Mouse (Mus musculus): ENCODE measurements around the gene Nt5c3b. TPM values are rescaled to one million over a fixed set of nuclear protein-coding genes. Genes with fewer than 3 reads are reported as not detected.

Nt5c3b gene
- polyA plus RNA-seq, 1 experiment from 2014 or later: 173 TPM

DNA sequence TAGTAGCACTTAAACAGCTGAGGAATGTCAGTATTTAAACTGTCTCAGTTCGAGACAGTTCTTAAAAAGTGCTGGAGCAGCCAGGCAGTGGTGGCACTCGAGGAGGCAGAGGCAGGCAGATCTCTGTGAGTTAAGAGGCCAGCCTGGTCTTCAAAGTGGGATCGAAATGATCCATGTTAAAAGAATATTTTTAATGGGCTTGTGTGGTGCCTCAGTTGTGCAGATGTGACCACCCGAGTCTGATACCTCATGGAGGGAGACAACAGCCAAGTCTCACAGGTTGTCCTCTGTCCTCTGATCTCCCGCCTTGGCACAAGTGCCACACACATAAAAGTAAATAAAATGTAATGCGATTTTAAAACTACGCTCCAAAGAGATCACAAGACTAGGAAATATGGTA, 43.1 kb downstream of the Nt5c3b start:
- H3K36me3 ChIP-seq: no peaks in the 10 kb centered on the region
- no peak overlapping the region for H3K9ac ChIP-seq (replicated peaks)
- peaks cover 29% of the 10 kb centered on the region for H3K4me1 ChIP-seq (replicated peaks)
- H3K4me3 ChIP-seq (replicated peaks): no peak overlapping the region
- WGBS: 93% methylated on average over 7 of the region's 7 CpGs
- H3K9me3 ChIP-seq: no peaks in the 10 kb centered on the region
- no peak overlapping the region for H3K4me2 ChIP-seq
- H3K27me3 ChIP-seq: peaks cover 7% of the 10 kb centered on the region
- H3K27ac ChIP-seq: no peak overlapping the region
- ATAC-seq (ENCODE audit: insufficient number of reproducible peaks, insufficient read depth, low FRiP score, low TSS enrichment, low read depth): no peak

DNA sequence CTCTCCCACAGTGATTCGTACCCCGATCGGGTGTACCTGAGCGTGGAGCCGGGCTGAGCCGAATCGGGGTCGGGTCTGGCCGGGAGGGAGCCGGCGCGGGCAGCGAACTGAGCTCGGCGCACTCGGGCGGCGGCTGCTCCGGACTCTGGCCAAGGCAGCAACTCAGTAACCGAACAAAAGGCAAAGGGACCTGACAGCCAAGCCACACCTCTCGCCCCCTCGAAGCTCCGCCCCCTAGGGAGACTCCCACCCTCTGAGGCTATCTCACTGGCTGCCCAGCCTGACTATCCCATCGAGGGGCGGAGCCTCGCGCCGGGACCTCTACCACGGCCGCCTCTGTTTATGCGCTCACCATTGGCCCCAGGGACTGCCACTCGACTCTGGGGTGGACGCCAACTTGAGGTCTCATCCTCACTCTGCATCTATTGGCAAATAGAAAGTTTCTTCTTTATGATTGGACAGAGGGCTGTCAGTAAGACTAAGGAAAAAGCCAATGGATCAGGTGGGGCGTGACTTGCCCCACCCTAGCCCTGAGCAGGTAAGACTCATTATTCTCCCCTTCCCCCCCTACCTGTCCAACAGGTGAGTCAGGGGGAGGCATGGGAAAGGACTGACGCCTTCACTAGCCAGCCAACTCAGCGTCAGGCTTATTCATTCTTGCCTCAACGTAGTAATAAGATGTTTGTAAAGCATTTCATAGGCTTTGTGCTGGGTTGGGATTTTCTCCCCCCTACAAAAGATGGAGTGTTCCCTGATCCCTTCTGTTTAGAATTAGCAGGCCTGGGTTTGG, 43.8 kb downstream of the Nt5c3b start, which contains the start of gene Jup:
Jup (minus strand) TSS at position 164 of the 790 bp plus-strand sequence.
- peak; percentile 95 for ATAC-seq (ENCODE audit: insufficient number of reproducible peaks, insufficient read depth, low FRiP score, low TSS enrichment, low read depth)
- Histone ChIP-seq H3K27ac (peak within 1 kb of the TSS; percentile 80), H3K9me3 (no peaks in the 10 kb centered on the region), H3K36me3 (no peaks in the 10 kb centered on the region), H3K9ac (replicated peaks) (peak within 1 kb of the TSS; percentile 77), H3K4me2 (peak within 1 kb of the TSS; percentile 79), H3K4me1 (replicated peaks) (peaks cover 29% of the 10 kb centered on the region), H3K27me3 (peaks cover 7% of the 10 kb centered on the region), H3K4me3 (replicated peaks) (peak within 1 kb of the TSS; percentile 70)
- WGBS: under 1% methylated on average over 37 of the region's 37 CpGs

DNA sequence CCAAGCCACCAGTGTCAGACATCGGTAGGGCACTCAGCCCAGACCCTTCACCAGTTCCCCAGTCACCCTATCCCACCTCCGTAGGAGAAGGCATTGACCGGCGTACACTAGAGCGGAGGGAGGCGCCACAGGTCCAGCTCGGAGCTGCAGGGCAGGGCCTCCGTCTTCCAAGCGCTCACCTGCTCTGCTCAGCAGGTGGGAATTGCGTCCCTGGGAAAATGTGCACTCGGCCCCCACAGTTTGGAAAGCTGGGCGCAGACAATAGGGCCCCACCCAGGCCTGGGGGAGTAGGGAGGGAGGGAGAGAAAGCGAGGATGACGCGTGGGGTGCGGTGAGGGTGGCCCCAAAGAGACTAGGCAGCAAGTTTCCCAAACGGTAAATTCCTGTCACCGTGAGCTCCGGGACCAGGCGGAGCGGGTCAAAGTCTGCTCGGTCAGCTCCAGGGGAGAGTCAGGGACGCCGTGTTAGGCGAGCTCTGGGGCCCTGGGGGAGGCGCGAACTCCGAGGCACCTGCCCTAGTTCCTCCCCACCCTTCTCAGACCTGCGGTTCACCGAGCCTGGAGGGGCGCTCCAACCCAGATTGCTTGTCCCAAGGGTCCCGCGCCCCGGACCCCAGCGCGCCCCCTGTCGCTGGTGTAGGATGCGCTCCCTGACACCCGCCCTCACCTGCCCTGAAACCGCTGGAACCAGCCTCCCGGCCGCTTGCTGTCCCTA, 44.6 kb downstream of the Nt5c3b start:
- no peaks in the 10 kb centered on the region for H3K9me3 ChIP-seq
- peak overlapping the region; percentile 79 for H3K4me2 ChIP-seq
- 0 out of 2 replicates have a peak, but pooled peaks have one; percentile 28 for ATAC-seq (ENCODE audit: insufficient number of reproducible peaks, insufficient read depth, low FRiP score, low TSS enrichment, low read depth)
- peak overlapping the region; percentile 77 for H3K9ac ChIP-seq (replicated peaks)
- H3K27ac ChIP-seq: peak overlapping the region; percentile 80
- peaks cover 7% of the 10 kb centered on the region for H3K27me3 ChIP-seq
- peak overlapping the region; percentile 70 for H3K4me3 ChIP-seq (replicated peaks)
- H3K4me1 ChIP-seq (replicated peaks): peaks cover 25% of the 10 kb centered on the region
- WGBS: 4% methylated on average over 42 of the region's 42 CpGs
- no peaks in the 10 kb centered on the region for H3K36me3 ChIP-seq

DNA sequence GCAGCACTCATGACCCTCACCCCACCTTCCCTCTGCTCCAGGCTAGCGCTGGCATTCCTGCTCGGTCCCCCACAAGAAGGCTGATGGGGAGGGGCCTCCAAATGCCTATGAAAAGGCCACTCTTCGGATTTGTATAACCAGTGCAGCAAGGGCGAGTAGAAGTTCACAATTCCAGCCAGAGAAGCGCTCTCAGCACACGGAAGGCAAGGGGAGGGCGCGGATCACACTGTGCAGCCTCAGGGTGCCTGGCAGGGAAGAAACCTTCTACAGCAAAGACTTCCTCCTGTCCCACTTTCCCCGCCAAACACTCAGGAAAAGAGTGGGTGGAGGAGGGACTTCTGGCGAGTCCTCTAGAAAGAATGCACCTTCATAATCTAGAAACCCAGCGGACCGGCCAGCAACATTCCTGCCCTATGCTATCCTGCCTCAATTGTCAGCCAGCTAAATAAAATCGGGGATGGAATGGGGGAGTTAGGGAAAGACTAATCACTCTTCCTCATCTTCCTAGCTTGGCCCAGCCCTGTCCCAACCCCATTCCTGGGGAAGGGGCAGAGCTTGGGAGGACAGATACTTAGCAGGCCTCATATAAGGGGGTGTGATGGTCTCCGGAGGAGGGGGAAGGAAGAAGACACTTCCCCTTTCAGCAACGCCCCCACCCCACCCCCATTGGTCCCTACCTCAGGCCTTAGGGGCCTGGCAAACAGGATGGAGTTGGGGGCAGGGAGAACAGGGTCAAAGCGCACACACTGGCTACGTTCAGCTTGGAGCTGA, 45.6 kb downstream of the Nt5c3b start:
- no peak for ATAC-seq (ENCODE audit: insufficient number of reproducible peaks, insufficient read depth, low FRiP score, low TSS enrichment, low read depth)
- WGBS: 42% methylated on average over 17 of the region's 17 CpGs
- H3K27ac ChIP-seq: 0 out of 2 replicates have a peak overlapping the region, but pooled peaks have one; percentile 9

DNA sequence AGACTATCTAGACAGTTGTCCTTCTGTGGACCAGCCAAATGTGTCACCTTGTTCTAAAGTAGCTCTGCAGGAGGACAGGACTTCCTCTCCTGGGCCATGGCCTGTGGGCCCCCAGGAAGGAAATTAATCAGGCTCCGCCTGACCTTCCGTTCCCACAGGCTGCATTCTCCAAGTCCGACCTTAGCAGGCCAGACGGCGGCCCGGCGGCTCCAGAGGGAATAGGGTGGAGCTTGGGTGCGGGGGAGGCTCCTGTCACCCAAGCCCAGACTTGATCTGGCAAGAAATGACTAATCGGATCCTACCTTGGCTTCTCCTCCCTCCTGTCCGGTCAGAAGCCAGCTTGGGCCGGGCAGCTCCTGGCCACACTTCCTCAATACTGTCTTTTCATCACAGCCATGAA, 46.4 kb downstream of the Nt5c3b start:
- peak overlapping the region; percentile 79 for H3K4me2 ChIP-seq
- H3K4me1 ChIP-seq (replicated peaks): peaks cover 28% of the 10 kb centered on the region
- ATAC-seq (ENCODE audit: insufficient number of reproducible peaks, insufficient read depth, low FRiP score, low TSS enrichment, low read depth): no peak
- H3K36me3 ChIP-seq: no peaks in the 10 kb centered on the region
- H3K9ac ChIP-seq (replicated peaks): 0 out of 2 replicates have a peak overlapping the region, but pooled peaks have one; percentile 2
- 30% methylated on average over 11 of the region's 11 CpGs for WGBS
- peaks cover 7% of the 10 kb centered on the region for H3K27me3 ChIP-seq
- H3K4me3 ChIP-seq (replicated peaks): no peak overlapping the region
- H3K9me3 ChIP-seq: no peaks in the 10 kb centered on the region
- no peak overlapping the region for H3K27ac ChIP-seq

More for the DNA sequence above, 45.6 kb downstream of the Nt5c3b start:
- H3K27me3 ChIP-seq: peaks cover 7% of the 10 kb centered on the region
- H3K9me3 ChIP-seq: no peaks in the 10 kb centered on the region
- peaks cover 28% of the 10 kb centered on the region for H3K4me1 ChIP-seq (replicated peaks)
- peak overlapping the region; percentile 79 for H3K4me2 ChIP-seq
- H3K4me3 ChIP-seq (replicated peaks): peak overlapping the region; percentile 70
- H3K36me3 ChIP-seq: no peaks in the 10 kb centered on the region
- peak overlapping the region; percentile 32; the same call in 1 of the 2 replicates for H3K9ac ChIP-seq (replicated peaks)

DNA sequence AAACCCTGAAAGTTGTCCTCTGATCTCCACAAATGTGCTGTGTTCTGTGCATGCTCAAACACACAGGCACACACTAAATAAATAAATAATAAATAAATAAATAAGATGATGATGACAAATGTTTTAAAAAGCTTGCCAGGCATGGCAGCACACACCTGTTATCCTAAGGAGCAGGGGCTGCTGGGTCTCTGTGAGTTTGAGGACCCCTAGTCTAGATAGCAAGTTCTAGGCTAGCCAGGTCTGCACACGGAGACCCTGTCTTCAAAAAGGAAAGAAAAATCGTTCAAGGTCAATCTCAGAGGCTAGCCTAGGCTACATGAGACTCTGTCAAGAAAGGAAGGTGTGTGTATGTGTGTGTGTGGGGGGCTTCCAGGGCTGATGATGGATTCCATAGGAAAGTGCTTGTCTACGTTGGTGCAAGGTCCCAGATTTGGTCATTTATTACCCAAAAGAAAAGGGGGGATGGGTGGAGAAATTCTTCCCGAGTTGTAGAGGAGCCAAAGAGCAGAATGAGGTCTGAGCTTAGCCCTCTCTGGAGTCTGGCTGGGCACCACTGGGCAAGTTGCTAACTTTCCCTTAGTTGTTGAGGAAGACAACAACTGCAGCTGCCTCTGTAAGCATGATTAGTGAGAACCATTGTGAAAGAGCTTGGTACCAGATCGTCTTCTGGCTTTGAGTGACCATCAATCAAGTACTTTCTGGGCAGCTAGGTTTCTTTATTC, 47.1 kb downstream of the Nt5c3b start:
- Histone ChIP-seq H3K27ac (no peak overlapping the region), H3K9me3 (no peaks in the 10 kb centered on the region), H3K4me2 (no peak overlapping the region), H3K4me1 (replicated peaks) (peaks cover 28% of the 10 kb centered on the region), H3K36me3 (no peaks in the 10 kb centered on the region), H3K9ac (replicated peaks) (no peak overlapping the region), H3K4me3 (replicated peaks) (no peak overlapping the region), H3K27me3 (peaks cover 7% of the 10 kb centered on the region)
- no peak for ATAC-seq (ENCODE audit: insufficient number of reproducible peaks, insufficient read depth, low FRiP score, low TSS enrichment, low read depth)
- WGBS: 66% methylated on average over 5 of the region's 5 CpGs

DNA sequence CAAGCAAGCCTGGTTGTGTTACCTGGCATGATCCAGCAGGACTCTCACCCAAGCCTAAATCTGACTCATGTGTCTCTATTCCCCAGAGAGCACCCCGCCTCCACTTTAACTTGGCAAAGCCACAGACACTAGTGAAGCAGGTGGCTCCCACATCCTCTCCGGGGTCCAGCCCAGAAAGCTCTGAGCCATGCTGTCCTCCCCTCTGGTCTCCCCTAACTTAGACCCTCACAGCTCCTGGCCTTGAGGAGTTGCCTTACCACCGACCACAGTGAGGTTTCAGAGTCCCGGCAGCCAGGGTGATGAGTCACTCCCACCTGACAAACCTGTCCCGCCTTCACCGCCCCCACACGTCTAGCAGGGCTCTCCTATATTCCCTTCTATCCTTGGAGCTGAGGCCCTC, 47.9 kb downstream of the Nt5c3b start:
- H3K4me3 ChIP-seq (replicated peaks): no peak overlapping the region
- H3K36me3 ChIP-seq: no peaks in the 10 kb centered on the region
- H3K9me3 ChIP-seq: no peaks in the 10 kb centered on the region
- peaks cover 7% of the 10 kb centered on the region for H3K27me3 ChIP-seq
- H3K4me1 ChIP-seq (replicated peaks): peaks cover 29% of the 10 kb centered on the region
- 72% methylated on average over 7 of the region's 7 CpGs for WGBS
- no peak overlapping the region for H3K9ac ChIP-seq (replicated peaks)
- no peak for ATAC-seq (ENCODE audit: insufficient number of reproducible peaks, insufficient read depth, low FRiP score, low TSS enrichment, low read depth)
- H3K4me2 ChIP-seq: no peak overlapping the region
- H3K27ac ChIP-seq: no peak overlapping the region

DNA sequence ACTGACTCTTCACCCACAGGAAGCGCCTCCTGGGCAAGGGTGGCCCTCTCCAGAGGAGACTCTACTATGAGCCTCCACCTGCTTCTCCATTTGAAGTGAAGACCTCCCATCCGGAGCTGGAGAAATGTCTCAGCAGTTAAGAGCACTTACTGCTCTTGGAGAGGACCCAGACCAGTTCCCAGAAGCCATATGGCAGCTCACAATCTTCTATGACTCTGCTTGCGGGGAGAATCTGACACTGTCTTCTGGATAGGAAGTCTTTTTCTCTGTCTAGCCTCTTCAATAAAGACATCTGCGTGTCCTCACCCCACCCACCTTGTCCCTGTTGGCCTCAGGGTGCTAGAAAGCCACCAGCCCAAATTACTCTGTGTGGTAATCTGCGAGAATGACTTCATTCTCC, 48.6 kb downstream of the Nt5c3b start:
- no peak overlapping the region for H3K4me2 ChIP-seq
- no peaks in the 10 kb centered on the region for H3K9me3 ChIP-seq
- peaks cover 36% of the 10 kb centered on the region for H3K4me1 ChIP-seq (replicated peaks)
- 73% methylated on average over 5 of the region's 5 CpGs for WGBS
- H3K27ac ChIP-seq: no peak overlapping the region
- H3K27me3 ChIP-seq: peaks cover 7% of the 10 kb centered on the region
- no peak overlapping the region for H3K9ac ChIP-seq (replicated peaks)
- no peak overlapping the region for H3K4me3 ChIP-seq (replicated peaks)
- H3K36me3 ChIP-seq: no peaks in the 10 kb centered on the region
- ATAC-seq (ENCODE audit: insufficient number of reproducible peaks, insufficient read depth, low FRiP score, low TSS enrichment, low read depth): no peak

DNA sequence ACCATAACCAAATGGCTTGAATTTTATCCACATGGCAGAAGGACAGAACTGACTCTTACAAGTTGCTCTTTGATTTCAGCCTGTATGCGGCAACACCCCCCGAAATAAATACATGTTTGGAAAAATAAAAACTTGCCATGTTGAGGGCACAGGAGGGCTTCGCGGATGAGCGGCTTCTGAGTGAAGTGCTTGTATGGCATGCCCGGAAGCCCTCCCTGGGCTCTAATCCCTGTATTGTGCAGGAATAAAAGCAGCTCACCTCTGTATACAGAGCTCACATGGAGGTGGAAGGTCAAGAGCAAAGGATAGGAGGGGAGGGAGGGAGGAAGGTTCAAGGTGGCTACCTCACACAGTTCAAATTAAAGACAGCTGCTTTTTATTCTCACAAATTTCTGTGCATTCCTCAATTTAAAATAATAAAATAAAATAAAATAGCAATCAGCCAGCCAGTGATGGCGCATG, 49.7 kb downstream of the Nt5c3b start:
- Histone ChIP-seq H3K4me1 (replicated peaks) (peaks cover 42% of the 10 kb centered on the region), H3K9ac (replicated peaks) (no peak overlapping the region), H3K27me3 (peaks cover 7% of the 10 kb centered on the region), H3K27ac (no peak overlapping the region), H3K9me3 (no peaks in the 10 kb centered on the region), H3K4me3 (replicated peaks) (no peak overlapping the region), H3K36me3 (no peaks in the 10 kb centered on the region), H3K4me2 (no peak overlapping the region)
- 91% methylated on average over 7 of the region's 7 CpGs for WGBS
- ATAC-seq (ENCODE audit: insufficient number of reproducible peaks, insufficient read depth, low FRiP score, low TSS enrichment, low read depth): no peak

DNA sequence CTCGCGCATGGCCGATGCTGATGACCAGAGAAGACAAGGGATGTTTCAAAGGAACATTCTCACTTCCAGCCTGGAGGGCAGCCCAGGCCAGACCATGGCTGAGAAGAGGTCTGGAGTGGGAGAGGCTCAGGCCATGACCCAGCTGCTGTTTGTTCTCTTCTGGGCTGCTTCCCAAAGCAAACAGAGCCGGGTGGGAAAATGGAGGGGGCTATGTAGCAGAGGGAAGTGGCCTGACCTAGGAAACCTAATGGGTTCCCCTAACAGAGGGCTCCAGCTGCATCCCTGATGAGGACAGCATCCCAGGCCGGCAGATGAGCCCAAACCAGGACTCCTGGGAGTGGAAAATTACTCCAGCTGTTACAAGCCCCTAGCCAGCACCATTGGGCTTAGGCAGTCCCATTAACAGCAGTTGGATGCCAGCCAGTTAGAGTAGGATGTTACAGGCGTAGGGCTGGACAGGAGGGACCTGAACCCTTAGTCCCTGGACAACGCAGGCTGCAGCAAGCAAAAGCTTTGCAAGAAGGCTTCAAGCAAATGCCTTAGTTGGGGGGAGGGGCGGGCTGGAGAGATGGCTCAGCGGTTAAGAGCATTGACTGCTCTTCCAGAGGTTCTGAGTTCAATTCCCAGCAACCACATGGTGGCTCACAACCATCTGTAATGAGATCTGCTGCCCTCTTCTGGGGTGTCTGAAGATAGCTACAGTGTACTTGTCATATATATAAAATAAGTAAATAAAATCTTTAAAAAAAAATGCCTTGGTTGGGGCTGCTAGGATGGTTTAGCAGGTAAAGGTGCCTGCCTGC, 50.3 kb downstream of the Nt5c3b start:
- ATAC-seq (ENCODE audit: insufficient number of reproducible peaks, insufficient read depth, low FRiP score, low TSS enrichment, low read depth): no peak; the same call in 1 of the 2 replicates
- Histone ChIP-seq H3K4me2 (no peak overlapping the region), H3K36me3 (0 out of 2 replicates have a peak, but pooled peaks cover 2% of the 10 kb centered on the region), H3K9ac (replicated peaks) (no peak overlapping the region), H3K9me3 (no peaks in the 10 kb centered on the region), H3K27me3 (peaks cover 5% of the 10 kb centered on the region), H3K27ac (no peak overlapping the region), H3K4me1 (replicated peaks) (peaks cover 43% of the 10 kb centered on the region), H3K4me3 (replicated peaks) (no peak overlapping the region)
- WGBS: 77% methylated on average over 9 of the region's 9 CpGs

Measured in limb, embryonic 12.5 days (tissue).